Mouse (Mus musculus): ENCODE measurements around the gene Slc22a27. TPM values are rescaled to one million over a fixed set of nuclear protein-coding genes. Genes with fewer than 3 reads are reported as not detected.
"Not testable (repeated sequence)": the region's sequence is repeated elsewhere in the genome, so short reads cannot be mapped to it uniquely, and the experiment has no call there.

The Slc22a27 gene
- not detected in 2 replicates for polyA plus RNA-seq (2016; fragmentation: Nextera tagmentation; extraction: Ambion mirVana)

DNA sequence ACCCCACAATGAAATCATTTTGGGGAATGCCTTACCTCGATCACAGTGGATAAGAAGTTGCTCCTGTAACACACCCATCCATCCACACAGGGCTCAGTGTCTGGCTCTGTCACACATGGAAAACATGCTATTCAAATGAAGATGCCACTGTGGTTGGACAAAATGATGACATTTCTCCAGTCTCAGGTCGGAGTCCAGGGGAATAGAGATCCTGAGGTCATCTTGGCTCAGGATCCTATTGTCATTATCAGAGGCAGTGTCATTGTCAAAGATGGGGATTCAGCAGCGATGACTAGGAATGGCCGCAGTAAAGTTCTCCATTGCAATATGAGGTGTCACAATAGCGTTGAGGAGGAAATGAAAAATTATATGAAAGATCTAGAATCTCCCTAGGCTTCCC, at the start of gene Slc22a27:
Slc22a27 (minus strand) TSS at position 101 of the 400 bp plus-strand sequence.
- not testable (repeated sequence) for H3K4me1 ChIP-seq; H3K27ac ChIP-seq; H3K36me3 ChIP-seq; H3K4me2 ChIP-seq (replicated peaks); H3K27me3 ChIP-seq; H3K9me3 ChIP-seq (replicated peaks); H3K9ac ChIP-seq; H3K4me3 ChIP-seq; ATAC-seq (ENCODE audit: low FRiP score)
- WGBS = 76% methylated on average over 5 of the region's 5 CpGs

DNA sequence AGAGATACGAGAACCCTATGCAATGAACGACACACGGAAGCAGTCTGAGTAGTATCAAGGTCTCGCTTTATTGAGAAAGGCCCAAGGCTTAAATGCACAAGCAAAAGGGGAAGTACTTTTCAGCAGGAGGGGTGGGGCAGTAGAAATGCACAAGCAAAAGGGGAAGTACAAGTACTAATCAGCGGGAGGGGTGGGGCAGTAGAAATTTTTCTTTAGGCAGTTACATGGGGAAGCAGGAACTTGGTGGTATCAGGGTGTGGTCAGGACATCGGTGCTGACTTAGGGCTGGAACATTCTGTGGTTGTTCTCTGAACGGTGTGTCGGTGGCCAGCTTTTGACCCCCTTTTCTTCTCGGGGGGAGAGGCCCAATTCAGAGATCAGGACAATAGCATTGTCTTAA, 45.8 kb upstream of the Slc22a27 start:
- H3K27me3 ChIP-seq; H3K9ac ChIP-seq; ATAC-seq (ENCODE audit: low FRiP score); H3K27ac ChIP-seq; H3K4me2 ChIP-seq (replicated peaks); H3K4me1 ChIP-seq; H3K36me3 ChIP-seq; H3K4me3 ChIP-seq: not testable (repeated sequence)
- WGBS = 94% methylated on average over 9 of the region's 9 CpGs
- H3K9me3 ChIP-seq (replicated peaks) = peaks cover 12% of the 10 kb centered on the region

- not testable (repeated sequence) for H3K4me3 ChIP-seq; ATAC-seq (ENCODE audit: low FRiP score)
- WGBS = 90% methylated on average over 6 of the region's 6 CpGs
Measured at GRCm38 (mm10) chr19:8009086-8009485, 43.3 kb upstream of the Slc22a27 start.

GRCm38 (mm10) chr19:7968703-7969102, 2.9 kb upstream of the Slc22a27 start:
- 93% methylated on average over 2 of the region's 2 CpGs for WGBS
- Histone ChIP-seq H3K4me1 (no peaks in the 10 kb centered on the region), H3K4me3 (no peak overlapping the region), H3K27me3 (no peaks in the 10 kb centered on the region), H3K36me3 (no peaks in the 10 kb centered on the region), H3K27ac (no peak overlapping the region), H3K9ac (no peak overlapping the region), H3K4me2 (replicated peaks) (no peak overlapping the region), H3K9me3 (replicated peaks) (no peaks in the 10 kb centered on the region; the same call in 1 of the 2 replicates)
- ATAC-seq (ENCODE audit: low FRiP score) = no peak

More at GRCm38 (mm10) chr19:8009086-8009485, 43.3 kb upstream of the Slc22a27 start:
- not testable (repeated sequence) for H3K27ac ChIP-seq; H3K36me3 ChIP-seq; H3K4me1 ChIP-seq; H3K4me2 ChIP-seq (replicated peaks); H3K9ac ChIP-seq; H3K27me3 ChIP-seq
- peaks cover 21% of the 10 kb centered on the region for H3K9me3 ChIP-seq (replicated peaks)

DNA sequence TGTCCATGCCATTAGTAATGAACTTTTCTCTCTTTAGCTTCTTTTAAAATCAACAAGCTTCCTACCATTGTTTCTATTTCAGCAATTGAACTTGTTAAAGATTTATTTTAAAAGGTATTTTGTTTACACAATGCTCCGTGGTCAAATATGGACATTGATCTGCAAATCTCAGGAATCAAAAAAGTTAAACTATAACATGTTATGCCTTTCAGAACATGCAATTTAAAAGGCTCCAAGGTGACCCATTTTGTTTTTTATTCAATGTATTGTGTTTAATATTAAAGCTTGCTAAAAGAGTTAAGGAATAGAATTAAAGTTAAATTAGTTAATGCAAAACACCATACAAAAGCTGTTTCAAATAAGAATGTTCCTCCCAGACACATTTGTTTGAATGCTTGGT, 723 bp upstream of the Slc22a27 start:
- H3K4me2 ChIP-seq (replicated peaks); H3K9me3 ChIP-seq (replicated peaks); H3K27ac ChIP-seq; H3K9ac ChIP-seq; H3K36me3 ChIP-seq; H3K27me3 ChIP-seq; ATAC-seq (ENCODE audit: low FRiP score); H3K4me1 ChIP-seq; H3K4me3 ChIP-seq: not testable (repeated sequence)
- WGBS = 55% methylated on average over 1 of the region's 1 CpGs

DNA sequence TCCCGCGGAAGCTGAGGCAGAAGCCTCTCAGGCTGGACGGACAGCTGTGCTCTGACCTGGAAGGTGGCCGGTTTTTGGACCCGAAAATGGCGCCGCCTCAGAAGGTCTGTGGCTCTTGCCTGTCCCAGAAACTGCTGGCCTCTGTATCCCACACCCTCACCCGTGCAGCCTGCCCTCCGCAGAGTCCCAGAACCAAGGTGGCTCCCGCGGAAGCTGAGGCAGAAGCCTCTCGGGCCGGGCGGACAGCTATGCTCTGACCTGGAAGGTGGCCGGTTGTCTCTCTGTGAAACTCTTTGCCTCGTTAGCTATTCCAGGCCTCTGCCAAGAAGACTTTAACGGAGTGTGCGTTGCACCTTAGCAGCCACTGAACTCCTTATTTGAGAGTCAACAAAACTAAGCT, 26.4 kb downstream of the Slc22a27 start:
- H3K36me3 ChIP-seq; H3K9ac ChIP-seq; ATAC-seq (ENCODE audit: low FRiP score); H3K27ac ChIP-seq; H3K27me3 ChIP-seq; H3K4me2 ChIP-seq (replicated peaks); H3K4me1 ChIP-seq; H3K4me3 ChIP-seq: not testable (repeated sequence)
- H3K9me3 ChIP-seq (replicated peaks) = peaks cover 34% of the 10 kb centered on the region
- 88% methylated on average over 18 of the region's 18 CpGs for WGBS

DNA sequence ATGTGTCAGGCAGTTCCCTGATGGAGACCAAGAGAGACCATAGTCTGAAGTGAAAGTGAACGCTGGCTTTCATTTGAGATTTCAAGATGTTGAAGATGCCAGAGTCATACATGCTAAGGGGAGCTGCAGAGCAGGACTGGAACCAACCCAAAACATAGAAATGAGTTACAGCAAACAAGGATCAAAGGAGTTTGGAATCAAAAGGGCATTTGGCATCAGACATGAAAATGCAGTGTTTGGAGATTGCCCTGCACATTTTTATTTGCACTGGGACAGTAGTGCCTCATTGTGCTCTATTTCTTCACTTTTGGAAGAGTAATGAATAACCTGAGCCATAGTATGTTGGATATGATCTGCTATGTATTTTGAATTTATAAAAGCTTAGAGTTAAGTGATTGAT, 89.2 kb downstream of the Slc22a27 start:
- Histone ChIP-seq H3K4me1 (no peaks in the 10 kb centered on the region), H3K4me3 (no peak overlapping the region), H3K4me2 (replicated peaks) (no peak overlapping the region), H3K36me3 (no peaks in the 10 kb centered on the region), H3K27me3 (no peaks in the 10 kb centered on the region), H3K9ac (no peak overlapping the region), H3K9me3 (replicated peaks) (peaks cover 25% of the 10 kb centered on the region), H3K27ac (no peak overlapping the region)
- WGBS = 93% methylated on average over 1 of the region's 1 CpGs
- no peak for ATAC-seq (ENCODE audit: low FRiP score)

DNA sequence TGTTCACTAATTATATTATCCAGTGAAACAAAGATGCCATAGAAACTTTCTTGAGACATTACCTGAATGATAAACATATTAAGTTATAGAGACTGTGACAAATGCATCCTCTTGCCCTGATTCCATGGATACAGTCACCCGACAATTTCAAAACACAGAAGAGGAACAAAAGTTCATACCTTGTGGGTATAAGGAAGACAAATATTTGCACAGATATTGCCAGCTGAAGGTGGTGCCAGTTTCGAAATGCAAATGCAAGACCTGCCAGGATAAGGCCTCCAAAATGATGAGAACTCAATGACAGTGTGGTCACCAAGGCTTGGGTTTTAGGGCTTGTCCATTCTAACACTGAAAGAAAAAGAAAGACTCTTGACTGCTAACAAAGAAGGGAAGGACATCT, 136.0 kb downstream of the Slc22a27 start:
- Histone ChIP-seq H3K4me3 (no peak overlapping the region), H3K9me3 (replicated peaks) (peaks cover 29% of the 10 kb centered on the region), H3K27ac (no peak overlapping the region), H3K27me3 (no peaks in the 10 kb centered on the region), H3K4me2 (replicated peaks) (no peak overlapping the region), H3K4me1 (no peaks in the 10 kb centered on the region), H3K36me3 (no peaks in the 10 kb centered on the region), H3K9ac (no peak overlapping the region)
- WGBS = 76% methylated on average over 2 of the region's 2 CpGs
- no peak for ATAC-seq (ENCODE audit: low FRiP score)

Small RNA genes lying within 50 kb of the gene (microRNA-seq; reads per million reads assigned to microRNA genes)
- not detected for gene Gm24951

Other genes with a start within 250 kb of the Slc22a27 start
- not detected in 2 replicates for gene Slc22a26, start 163.4 kb downstream of the Slc22a27 start, polyA plus RNA-seq (2016; fragmentation: Nextera tagmentation; extraction: Ambion mirVana)
- not detected in 2 replicates for gene Slc22a28, start 166.0 kb upstream of the Slc22a27 start, polyA plus RNA-seq (2016; fragmentation: Nextera tagmentation; extraction: Ambion mirVana)

All from hindbrain, embryonic 12.5 days (tissue).